Mouse (Mus musculus): ENCODE measurements around the gene Ovgp1.

- TF ChIP-seq CTCF (IDR thresholded peaks at IDR 0.05; ENCODE audit: extremely low read depth, insufficient read length, insufficient replicate concordance, low read depth, low read length) (no peak), POLR2A (IDR thresholded peaks at IDR 0.05; ENCODE audit: low read depth, low read length) (no peak)
These were observed 50.6 kb downstream of the Ovgp1 start for GRCm38 (mm10) chr3:106024135-106024534.
